In the genomic region with DNA sequence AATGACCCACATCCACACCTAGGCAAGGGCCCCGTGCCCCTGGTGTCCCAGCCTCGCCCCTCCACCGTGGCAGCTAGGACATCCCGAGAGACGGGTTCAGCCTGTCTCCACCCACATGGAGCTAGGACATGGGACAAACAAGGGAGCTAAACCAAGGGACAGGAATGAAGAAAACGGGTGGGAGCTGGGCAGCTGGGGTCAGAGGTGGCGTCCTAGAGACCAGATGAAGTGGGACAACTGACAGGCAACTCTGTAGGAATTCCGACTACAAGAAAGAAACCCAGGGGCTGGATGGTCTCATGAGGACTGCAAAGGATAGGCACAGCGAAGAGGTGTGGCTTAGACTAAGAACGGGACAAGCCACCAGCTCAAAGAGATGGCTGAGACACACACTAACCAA, we compare ENCODE assay signal across 10 mouse cellular contexts. TPM values are rescaled to one million over a fixed set of nuclear protein-coding genes. Genes with fewer than 3 reads are reported as not detected.
DNase-seq lines count a peak whose midpoint lies in the region; ATAC-seq and TF ChIP-seq lines count a peak whose summit lies in the region.
"Had no signal": no experiment of that assay in that cellular context is flagged by ENCODE, and none has a peak within 500 bp of the region (broad histone marks: within the 10 kb centered on the region; RNA-seq: fewer than 3 reads in every experiment).

No protein-coding gene starts in this region.

- H3K36me3 ChIP-seq in heart, embryonic 13.5 days: peaks cover 24% of the 10 kb centered on the region
- peaks cover 8% of the 10 kb centered on the region for H3K36me3 ChIP-seq in ES-Bruce4 (ENCODE audit: control insufficient read depth, insufficient read depth, low read length, poor library complexity, severe bottlenecking)
- H3K36me3 ChIP-seq in forebrain, embryonic 12.5 days (replicated peaks): peaks cover 19% of the 10 kb centered on the region
- peaks cover 2% of the 10 kb centered on the region; the same call in 1 of the 2 replicates for H3K36me3 ChIP-seq in liver, embryonic 16.5 days (ENCODE audit: control insufficient read depth, insufficient read depth)
- H3K36me3 ChIP-seq: G1E had no signal

- no peak for TF ChIP-seq POLR2A in ES-Bruce4 (IDR thresholded peaks at IDR 0.05; ENCODE audit: insufficient read depth, low read length)

- 31% methylated on average over 10 of the region's 10 CpGs for WGBS in heart, embryonic 13.5 days
- 48% methylated on average over 10 of the region's 10 CpGs for WGBS in forebrain, embryonic 12.5 days
- 33% methylated on average over 10 of the region's 10 CpGs for WGBS in liver, embryonic 16.5 days (ENCODE audit: insufficient replicate concordance)

- no peaks in the 10 kb centered on the region for H3K9me3 ChIP-seq in heart, embryonic 13.5 days
- no peaks in the 10 kb centered on the region for H3K9me3 ChIP-seq in ES-Bruce4 (replicated peaks; ENCODE audit: control insufficient read depth, insufficient read depth, low read length, poor library complexity, severe bottlenecking)
- H3K9me3 ChIP-seq in forebrain, embryonic 12.5 days: no peaks in the 10 kb centered on the region
- no peaks in the 10 kb centered on the region for H3K9me3 ChIP-seq in liver, embryonic 16.5 days (replicated peaks; ENCODE audit: control insufficient read depth, low read length)

- no peak overlapping the region for H3K27ac ChIP-seq in heart, embryonic 13.5 days (replicated peaks)
- H3K27ac ChIP-seq in ES-Bruce4 (ENCODE audit: insufficient read depth, low read length): no peak overlapping the region
- H3K27ac ChIP-seq in forebrain, embryonic 12.5 days: no peak overlapping the region
- H3K27ac ChIP-seq in liver, embryonic 16.5 days (ENCODE audit: low read length): no peak overlapping the region

- TF ChIP-seq CTCF in ES-Bruce4 (IDR thresholded peaks at IDR 0.05; ENCODE audit: low read depth, low read length): no peak

- H3K4me2 ChIP-seq in heart, embryonic 13.5 days: peak overlapping the region; percentile 82
- H3K4me2 ChIP-seq in forebrain, embryonic 12.5 days: peak overlapping the region; percentile 78
- peak overlapping the region; percentile 74 for H3K4me2 ChIP-seq in liver, embryonic 16.5 days (ENCODE audit: low read depth, low read length)

- ATAC-seq in heart, embryonic 13.5 days (ENCODE audit: extremely low read depth, insufficient number of reproducible peaks, low FRiP score, low TSS enrichment): no peak
- no peak for ATAC-seq in forebrain, embryonic 12.5 days (ENCODE audit: low FRiP score)
- no peak for ATAC-seq in liver, embryonic 16.5 days (ENCODE audit: low read depth)

- H3K4me1 ChIP-seq in heart, embryonic 13.5 days: peaks cover 26% of the 10 kb centered on the region
- no peaks in the 10 kb centered on the region for H3K4me1 ChIP-seq in ES-Bruce4 (ENCODE audit: control insufficient read depth, insufficient read depth, low read length)
- H3K4me1 ChIP-seq in forebrain, embryonic 12.5 days: peaks cover 29% of the 10 kb centered on the region
- peaks cover 7% of the 10 kb centered on the region for H3K4me1 ChIP-seq in liver, embryonic 16.5 days (ENCODE audit: control insufficient read depth, low read depth, low read length)

- peak overlapping the region; percentile 94 for H3K4me3 ChIP-seq in heart, embryonic 13.5 days
- peak overlapping the region; percentile 79; the same call in 1 of the 2 replicates for H3K4me3 ChIP-seq in ES-Bruce4 (ENCODE audit: low read depth, low read length)
- peak overlapping the region; percentile 96 for H3K4me3 ChIP-seq in forebrain, embryonic 12.5 days (replicated peaks)
- H3K4me3 ChIP-seq in liver, embryonic 16.5 days (ENCODE audit: low read depth, low read length): peak overlapping the region; percentile 71

- no peak for DNase-seq in heart, adult 9 months (ENCODE audit: low spot score in 2 of 2)
- DNase-seq in layer of hippocampus, postnatal 36 days: no peak
- DNase-seq in left cerebral cortex, adult 9 months (ENCODE audit: low spot score in 2 of 2): no peak
- DNase-seq in layer of hippocampus, adult 18-20 months (ENCODE audit: low spot score in 2 of 2): no peak

- TF ChIP-seq EP300 in ES-Bruce4 (IDR thresholded peaks at IDR 0.05; ENCODE audit: insufficient read depth, low read depth, low read length): no peak

- no peaks in the 10 kb centered on the region for H3K27me3 ChIP-seq in heart, embryonic 13.5 days (replicated peaks)
- H3K27me3 ChIP-seq in ES-Bruce4 (ENCODE audit: control insufficient read depth, insufficient read depth, low read length, poor library complexity, severe bottlenecking): no peaks in the 10 kb centered on the region
- H3K27me3 ChIP-seq in forebrain, embryonic 12.5 days: no peaks in the 10 kb centered on the region
- no peaks in the 10 kb centered on the region for H3K27me3 ChIP-seq in liver, embryonic 16.5 days (ENCODE audit: control insufficient read depth, insufficient read depth, low read depth, low read length)

- H3K9ac ChIP-seq in heart, embryonic 13.5 days: peak overlapping the region; percentile 98
- no peak overlapping the region for H3K9ac ChIP-seq in ES-Bruce4 (ENCODE audit: low read depth, poor library complexity, severe bottlenecking)
- peak overlapping the region; percentile 98 for H3K9ac ChIP-seq in forebrain, embryonic 12.5 days
- H3K9ac ChIP-seq in liver, embryonic 16.5 days (ENCODE audit: low read depth, low read length): no peak overlapping the region

RNA-seq across cellular contexts. Expression of gene Mier2, which starts 1.3 kb away (rescaled TPM):
- polyA plus RNA-seq in heart, embryonic 13.5 days (2015; fragmentation: Nextera tagmentation; extraction: Ambion mirVana): 32.9 and 33.5 TPM in 2 replicates
- 40.1 and 55.7 TPM in 2 replicates for polyA plus RNA-seq in ES-Bruce4 (2011; ENCODE audit: insufficient read depth, insufficient read length, low read depth, missing spikeins)
- polyA plus RNA-seq in forebrain, embryonic 12.5 days (2016; fragmentation: Nextera tagmentation; extraction: Ambion mirVana): 69.0 and 70.6 TPM in 2 replicates
- 10.6 and 11.6 TPM in 2 replicates for polyA plus RNA-seq in liver, embryonic 16.5 days (2015; fragmentation: Nextera tagmentation; extraction: Ambion mirVana)
- total RNA-seq in layer of hippocampus, postnatal 36 days (2021): 10 to 100 TPM; 54.0 to 60.9 TPM
- 10 to 100 TPM; 54.6 to 61.8 TPM for total RNA-seq in layer of hippocampus, adult 18-20 months (2021)
- total RNA-seq: G1E had no signal

RNA-seq across cellular contexts. Expression of gene Plpp2, which starts 20.1 kb away (rescaled TPM):
- polyA plus RNA-seq in heart, embryonic 13.5 days (2015; fragmentation: Nextera tagmentation; extraction: Ambion mirVana): 10.9 and 13.1 TPM in 2 replicates
- 16.6 and 16.7 TPM in 2 replicates for polyA plus RNA-seq in ES-Bruce4 (2011; ENCODE audit: insufficient read depth, insufficient read length, low read depth, missing spikeins)
- polyA plus RNA-seq in forebrain, embryonic 12.5 days (2016; fragmentation: Nextera tagmentation; extraction: Ambion mirVana): 9.2 and 10.6 TPM in 2 replicates
- polyA plus RNA-seq in liver, embryonic 16.5 days (2015; fragmentation: Nextera tagmentation; extraction: Ambion mirVana): 24.2 and 26.0 TPM in 2 replicates
- 1 to 10 TPM; 5.3 to 5.9 TPM for total RNA-seq in layer of hippocampus, postnatal 36 days (2021)
- 1 to 10 TPM; 5.8 to 6.7 TPM for total RNA-seq in layer of hippocampus, adult 18-20 months (2021)
- total RNA-seq: G1E had no signal

RNA-seq across cellular contexts. Expression of gene Theg, which starts 33.4 kb away (rescaled TPM):
- not detected in 2 replicates for polyA plus RNA-seq in heart, embryonic 13.5 days (2015; fragmentation: Nextera tagmentation; extraction: Ambion mirVana)
- polyA plus RNA-seq in ES-Bruce4 (2011; ENCODE audit: insufficient read depth, insufficient read length, low read depth, missing spikeins): not detected in 2 replicates
- polyA plus RNA-seq in forebrain, embryonic 12.5 days (2016; fragmentation: Nextera tagmentation; extraction: Ambion mirVana): not detected in 2 replicates
- polyA plus RNA-seq in liver, embryonic 16.5 days (2015; fragmentation: Nextera tagmentation; extraction: Ambion mirVana): not detected in 2 replicates
- total RNA-seq in layer of hippocampus, postnatal 36 days (2021): under 1 TPM in 1 of 2 experiments, not detected in 1; 0.60 TPM
- total RNA-seq in layer of hippocampus, adult 18-20 months (2021): under 1 TPM in 1 of 2 experiments, not detected in 1; 0.79 TPM
- total RNA-seq: G1E; gastrocnemius, postnatal 4 days had no signal
- polyA plus RNA-seq: G1E had no signal

Comparison
In these comparisons a context has a peak if more than half of its experiments do, and no peak if none do; other contexts are left out.
1. H3K9ac ChIP-seq: peak in heart, embryonic 13.5 days (single experiment) and forebrain, embryonic 12.5 days (single experiment); none in ES-Bruce4 (single experiment) and liver, embryonic 16.5 days (single experiment).
2. Peak in every context shown above with its lines, with median percentiles within 50 percentile points of each other: H3K4me2 ChIP-seq and H3K4me3 ChIP-seq.